In the genomic region with DNA sequence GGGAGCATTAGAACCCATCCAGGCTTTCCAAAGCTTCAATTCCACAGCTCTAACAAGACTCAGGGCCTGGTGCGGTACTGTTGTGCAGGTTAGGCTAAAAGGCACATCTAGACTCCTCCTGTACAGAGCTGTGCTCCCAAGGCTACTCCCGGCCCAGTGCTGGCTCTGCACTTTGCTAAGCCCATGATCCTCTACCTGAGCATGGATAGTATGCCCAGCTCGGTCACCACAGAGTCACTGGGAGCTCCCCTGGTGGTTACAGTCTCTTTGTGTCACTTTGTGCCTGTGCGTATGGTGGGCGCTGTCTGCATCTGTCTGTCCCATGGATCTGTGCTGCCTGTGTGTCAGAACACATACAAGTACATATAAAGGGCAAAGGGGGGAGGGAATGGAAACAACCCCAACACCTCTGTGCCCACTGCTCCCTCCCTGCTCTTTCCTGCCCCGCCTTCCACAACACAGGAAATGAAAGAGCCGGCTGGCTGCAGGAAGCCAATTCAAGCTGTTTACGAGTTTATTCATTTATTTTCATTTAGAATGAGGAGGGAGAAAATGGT, we compare ENCODE assay signal across 8 mouse cellular contexts. TPM values are rescaled to one million over a fixed set of nuclear protein-coding genes. Genes with fewer than 3 reads are reported as not detected.
DNase-seq lines count a peak whose midpoint lies in the region; ATAC-seq lines count a peak whose summit lies in the region.

No protein-coding gene starts in this region.

- intact Hi-C loops in heart, postnatal 10 days (cut with DNase I), result loop anchor here (1.0 to 5.0 kb wide), 5 partner anchors 45 to 459 kb away; no protein-coding TSS in a partner anchor

- ATAC-seq in embryonic facial prominence, embryonic 14.5 days (ENCODE audit: low read depth), result peak; percentile 42

- WGBS in embryonic facial prominence, embryonic 14.5 days, result 37% methylated on average over 7 of the region's 8 CpGs

- no peaks in the 10 kb centered on the region for H3K9me3 ChIP-seq in embryonic facial prominence, embryonic 14.5 days (ENCODE audit: control insufficient read depth, low read length)

- 0 out of 2 replicates have a peak overlapping the region, but pooled peaks have one; percentile 11 for H3K9ac ChIP-seq in embryonic facial prominence, embryonic 14.5 days (ENCODE audit: low read depth, low read length)

- H3K36me3 ChIP-seq in embryonic facial prominence, embryonic 14.5 days (ENCODE audit: control insufficient read depth, insufficient read depth, low read length), result no peaks in the 10 kb centered on the region

- H3K4me3 ChIP-seq in embryonic facial prominence, embryonic 14.5 days (ENCODE audit: low read depth, low read length), result no peak overlapping the region

- H3K27ac ChIP-seq in embryonic facial prominence, embryonic 14.5 days (replicated peaks; ENCODE audit: low read depth, low read length), result peak overlapping the region; percentile 97

- H3K27me3 ChIP-seq in embryonic facial prominence, embryonic 14.5 days (replicated peaks; ENCODE audit: control insufficient read depth, insufficient read depth, low read length), result no peaks in the 10 kb centered on the region

- peak overlapping the region; percentile 35 for H3K4me2 ChIP-seq in embryonic facial prominence, embryonic 14.5 days (ENCODE audit: low read depth, low read length)

- DNase-seq in kidney, adult 11 months, result peak; percentile 85
- DNase-seq in kidney, adult 18-20 months, result no peak
- DNase-seq in embryonic facial prominence, embryonic 14.5 days (ENCODE audit: low spot score), result peak; percentile 77
- peak; percentile 78 to 79 for DNase-seq in heart, postnatal 10 days
- peak; percentile 61 to 79 for DNase-seq in kidney, postnatal 4 days
- peak; percentile 51 for DNase-seq in mesoderm, embryonic 11.5 days (ENCODE audit: low read depth, low spot score)
- DNase-seq in thymus, adult 18-20 months, result peak; percentile 68 to 81
- no peak for DNase-seq in layer of hippocampus, adult 18-20 months (ENCODE audit: low spot score in 2 of 2)

- peaks cover 15% of the 10 kb centered on the region for H3K4me1 ChIP-seq in embryonic facial prominence, embryonic 14.5 days (ENCODE audit: control insufficient read depth, insufficient read depth, low read length)

RNA-seq across cellular contexts. Expression of a gene that starts 3.6 kb away (rescaled TPM):
- polyA plus RNA-seq in embryonic facial prominence, embryonic 14.5 days (2014; fragmentation: Nextera tagmentation; extraction: Ambion mirVana), result 3.5 TPM in 2 replicates
- total RNA-seq in heart, postnatal 10 days (2021), result 1 to 10 TPM in 1 of 2 experiments, under 1 TPM in 1; 0.81 to 1.2 TPM
- total RNA-seq in layer of hippocampus, adult 18-20 months (2021), result under 1 TPM in 1 of 2 experiments, not detected in 1; 0.17 TPM

RNA-seq across cellular contexts. Expression of a gene that starts 39.4 kb away (rescaled TPM):
- 0.89 and 1.00 TPM in 2 replicates for polyA plus RNA-seq in embryonic facial prominence, embryonic 14.5 days (2014; fragmentation: Nextera tagmentation; extraction: Ambion mirVana)
- not detected for total RNA-seq in heart, postnatal 10 days (2021)
- total RNA-seq in layer of hippocampus, adult 18-20 months (2021), result under 1 TPM in 1 of 2 experiments, not detected in 1; 0.52 TPM

RNA-seq across cellular contexts. Expression of a gene that starts 44.1 kb away (rescaled TPM):
- 635 and 636 TPM in 2 replicates for polyA plus RNA-seq in embryonic facial prominence, embryonic 14.5 days (2014; fragmentation: Nextera tagmentation; extraction: Ambion mirVana)
- 100 to 1,000 TPM; 630 to 639 TPM for total RNA-seq in heart, postnatal 10 days (2021)
- 100 to 1,000 TPM; 459 to 481 TPM for total RNA-seq in layer of hippocampus, adult 18-20 months (2021)

Comparison
In these comparisons a context has a peak if more than half of its experiments do, and no peak if none do; other contexts are left out.
1. DNase-seq: peak in kidney, adult 11 months (single experiment), embryonic facial prominence, embryonic 14.5 days (single experiment), heart, postnatal 10 days (2 of 2), kidney, postnatal 4 days (2 of 2), mesoderm, embryonic 11.5 days (single experiment) and thymus, adult 18-20 months (2 of 2); none in kidney, adult 18-20 months (single experiment) and layer of hippocampus, adult 18-20 months (0 of 2).